Mouse (Mus musculus) bone marrow, adult 2 months (tissue): Measurements from ENCODE around the gene Nhsl1.

Source experiments
- CTCF ChIP-seq: fragments of 200-500 bp; IDR thresholded peaks from 2 replicates; pipeline ENCODE4 v1.5.1; 2011; ENCODE audit warnings: low read length, control low read depth; ENCODE audit not compliant: control insufficient read depth, insufficient read depth
- POLR2A ChIP-seq: fragments of 200-500 bp; IDR thresholded peaks from 2 replicates; pipeline ENCODE4 v1.6.1; 2011; ENCODE audit warnings: low read depth, mild to moderate bottlenecking, control low read depth, low read length, borderline replicate concordance; ENCODE audit not compliant: control insufficient read depth

DNA sequence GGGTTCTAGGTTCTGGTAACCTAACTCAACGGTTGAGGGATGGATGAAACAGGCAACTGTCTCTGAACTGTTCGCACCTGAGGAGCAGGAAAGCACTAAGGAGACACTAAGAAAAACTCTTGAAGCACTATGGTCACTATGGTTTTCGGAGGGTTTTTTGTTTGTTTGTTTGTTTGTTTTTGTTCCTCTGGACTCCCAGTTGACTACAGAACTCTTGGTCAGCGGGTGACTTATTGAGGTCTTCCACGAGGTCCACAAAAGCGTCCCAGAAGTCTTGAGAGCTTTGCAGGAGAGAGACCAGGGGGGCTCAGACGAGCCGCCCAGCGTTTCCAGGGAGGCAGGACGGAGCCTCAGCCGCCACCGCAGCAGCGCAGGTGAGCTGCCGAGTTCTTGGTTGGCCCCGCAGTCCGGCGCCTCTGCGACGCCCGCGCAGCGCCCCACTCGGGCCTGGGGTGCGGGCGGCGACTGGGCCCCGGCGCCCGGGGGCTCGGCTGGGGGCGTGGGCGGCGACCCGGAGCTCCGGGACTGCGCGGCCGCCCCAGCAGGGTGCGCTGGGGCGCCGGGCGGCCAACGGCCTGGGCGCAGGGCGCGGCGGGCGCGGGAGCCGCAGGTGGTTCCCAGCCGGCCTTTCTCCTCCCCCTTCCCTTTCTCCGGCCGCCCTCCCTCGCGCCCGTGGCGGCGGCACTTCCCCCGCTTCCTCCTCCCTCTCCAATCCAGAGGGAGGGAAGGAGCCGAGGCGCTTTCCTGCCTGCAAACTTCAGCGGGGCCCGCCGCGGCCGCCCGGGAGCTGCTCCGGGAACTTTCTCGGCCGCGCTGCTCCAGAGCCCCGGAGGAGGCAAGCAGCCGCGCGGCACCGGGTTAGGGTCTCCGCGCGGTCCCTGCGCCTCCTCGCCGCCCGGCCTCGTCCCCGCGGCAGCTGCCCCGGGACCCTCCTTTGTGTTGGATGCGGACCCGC lies 547 bp upstream of the Nhsl1 start:
- TF ChIP-seq CTCF (no peak), POLR2A (no peak)
